Mouse (Mus musculus): Measurements from ENCODE around the gene Col25a1. TPM values are rescaled to one million over a fixed set of nuclear protein-coding genes. Genes with fewer than 3 reads are reported as not detected.

The Col25a1 gene
- total RNA-seq, 4 experiments from 2014 or later = 37.6 to 43.3 (median 39.9) TPM

DNA sequence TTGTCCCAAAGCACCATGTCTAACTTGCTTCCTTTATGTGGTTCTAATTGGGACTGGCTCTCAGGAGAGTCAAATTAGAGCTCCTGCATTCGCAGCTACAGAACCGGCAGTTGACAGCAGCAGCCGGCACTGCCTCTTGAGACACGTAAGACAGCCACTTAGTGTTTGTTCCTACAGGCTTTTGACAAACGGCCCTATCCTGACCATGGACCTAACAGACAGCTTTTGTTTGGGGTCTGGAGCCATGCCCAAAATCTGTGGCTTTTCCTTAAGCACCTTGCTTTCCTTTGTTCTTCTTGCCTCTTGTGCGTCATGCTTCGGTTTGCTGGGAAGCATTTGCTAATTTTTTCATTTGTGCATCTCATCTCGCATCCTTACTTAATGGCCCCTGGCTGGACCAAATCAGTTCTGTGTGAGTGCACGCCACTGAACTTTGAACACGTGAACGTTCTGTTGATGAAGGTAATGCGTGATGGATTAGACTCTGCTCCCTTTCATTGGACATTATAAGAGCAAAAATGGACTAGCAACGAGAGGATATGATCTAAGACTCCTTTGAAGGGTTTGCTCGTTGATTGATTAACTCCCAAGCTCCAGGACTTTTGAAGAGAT, 179.5 kb downstream of the Col25a1 start:
- DNase-seq (ENCODE audit: low spot score in 2 of 2) = no peak

DNA sequence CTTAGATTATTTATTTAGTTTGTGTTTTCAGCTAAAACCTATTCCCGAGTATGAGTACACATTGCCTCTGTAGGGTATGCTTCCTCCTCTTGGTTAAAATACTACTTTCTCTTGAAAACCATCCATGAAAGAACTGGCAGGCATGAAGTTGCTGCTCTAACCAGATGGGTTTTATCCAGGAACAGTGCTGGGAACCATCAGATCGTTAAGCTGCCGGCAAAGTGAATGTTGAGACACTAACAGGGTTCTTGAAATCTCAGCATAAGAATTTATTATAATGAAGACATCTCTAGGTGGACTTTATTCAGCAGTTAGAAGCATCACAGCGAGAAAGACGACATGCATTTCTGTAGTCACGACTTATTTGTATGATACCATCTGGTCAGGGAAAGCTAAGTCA, 181.9 kb downstream of the Col25a1 start:
- DNase-seq (ENCODE audit: low spot score in 2 of 2) = no peak

DNA sequence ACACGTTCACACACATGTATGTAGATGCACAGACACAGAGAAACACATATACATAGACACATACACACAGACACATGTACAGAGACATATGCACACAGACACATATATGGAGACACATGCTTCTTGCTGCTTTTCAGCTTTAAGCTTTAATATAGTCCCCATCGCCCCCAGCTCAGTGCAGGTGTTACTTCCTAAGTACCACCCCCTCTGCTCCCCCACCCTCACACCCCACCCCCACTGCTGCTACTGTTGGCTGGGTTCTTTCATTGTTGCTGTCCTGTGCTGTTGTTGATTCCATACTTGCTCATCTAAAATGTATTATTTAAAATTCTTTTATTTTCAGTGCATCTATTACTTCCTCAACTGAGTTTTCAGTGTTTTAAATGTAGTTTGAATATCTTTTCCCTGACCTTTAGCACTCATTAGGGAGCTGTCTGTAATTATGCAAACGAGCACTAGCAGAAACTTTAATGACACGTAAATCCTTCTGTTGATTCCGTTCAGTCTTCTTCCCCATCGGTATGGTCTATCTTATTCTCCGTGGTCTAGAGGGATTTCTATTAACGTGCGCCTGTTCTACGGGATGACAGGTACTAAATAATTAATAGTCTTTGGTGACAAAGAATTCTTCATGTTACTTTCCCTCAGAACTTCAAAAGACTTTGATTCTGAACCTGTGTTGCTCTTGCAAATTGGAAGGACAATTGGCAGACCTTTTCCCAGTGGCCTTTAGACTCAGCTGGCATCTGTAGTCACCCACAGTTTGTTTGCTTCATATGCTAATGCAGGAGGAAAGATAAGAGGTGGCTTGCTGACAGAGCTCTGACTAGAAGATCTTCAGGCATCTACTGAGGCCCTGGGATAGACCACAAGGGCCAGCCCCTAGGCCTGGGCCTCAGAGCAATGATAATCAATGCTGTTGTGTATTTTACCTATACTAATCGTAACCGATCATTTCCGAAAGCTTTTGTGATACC, 196.0 kb downstream of the Col25a1 start:
- DNase-seq (ENCODE audit: low spot score in 2 of 2) = no peak

DNA sequence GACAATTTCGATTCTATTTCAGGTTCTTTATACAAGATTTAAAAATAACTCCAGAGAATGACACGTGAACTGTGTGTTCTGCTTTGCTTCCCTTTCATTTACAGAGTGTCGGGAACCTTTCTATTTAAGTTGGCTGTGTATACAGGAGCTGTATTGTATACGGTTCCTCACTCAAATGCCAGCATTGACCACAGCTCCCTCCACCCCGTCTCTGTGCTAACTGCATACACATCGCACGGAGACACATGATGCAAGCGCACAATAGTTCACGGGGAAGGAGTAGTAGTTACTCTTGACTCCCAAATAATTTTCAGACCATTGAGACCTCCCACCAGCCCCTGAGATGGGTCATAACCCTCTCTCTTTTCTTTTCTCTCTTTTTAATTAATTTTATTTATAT, 197.6 kb downstream of the Col25a1 start:
- DNase-seq (ENCODE audit: low spot score in 2 of 2) = no peak

DNA sequence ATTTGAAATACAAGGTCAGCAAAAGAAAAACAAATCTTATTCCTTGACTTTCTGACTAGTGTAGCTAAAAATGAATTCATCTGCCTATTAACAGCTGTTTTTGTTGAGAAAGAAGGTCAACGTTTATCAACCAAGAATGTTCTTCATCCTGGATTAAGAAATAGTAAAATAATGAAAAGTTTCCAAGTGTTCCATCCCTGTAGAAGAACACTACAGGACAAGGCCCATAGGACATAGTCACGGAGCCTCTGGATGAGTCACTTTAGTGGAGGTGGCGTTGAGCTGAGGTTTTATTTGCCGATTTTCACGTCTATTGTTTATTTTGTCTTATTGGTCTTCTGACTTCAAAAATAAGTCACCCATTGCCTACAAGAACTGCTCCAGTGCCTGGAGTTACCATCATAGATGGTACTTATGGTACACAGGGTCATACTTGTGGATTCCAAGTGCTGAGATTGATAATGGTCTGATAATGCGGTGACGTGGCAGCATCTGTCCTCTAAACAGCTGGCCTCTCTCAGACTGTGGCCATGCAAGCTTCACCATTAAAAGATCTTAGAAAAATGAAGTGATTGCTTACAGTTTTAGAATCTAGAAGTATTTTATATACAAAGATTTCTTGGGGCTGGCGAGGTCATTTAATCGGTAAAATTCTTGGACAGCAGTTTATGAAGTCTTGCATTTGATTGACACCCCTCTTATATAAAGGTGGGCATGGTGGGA, 198.7 kb downstream of the Col25a1 start:
- DNase-seq (ENCODE audit: low spot score in 2 of 2) = no peak

DNA sequence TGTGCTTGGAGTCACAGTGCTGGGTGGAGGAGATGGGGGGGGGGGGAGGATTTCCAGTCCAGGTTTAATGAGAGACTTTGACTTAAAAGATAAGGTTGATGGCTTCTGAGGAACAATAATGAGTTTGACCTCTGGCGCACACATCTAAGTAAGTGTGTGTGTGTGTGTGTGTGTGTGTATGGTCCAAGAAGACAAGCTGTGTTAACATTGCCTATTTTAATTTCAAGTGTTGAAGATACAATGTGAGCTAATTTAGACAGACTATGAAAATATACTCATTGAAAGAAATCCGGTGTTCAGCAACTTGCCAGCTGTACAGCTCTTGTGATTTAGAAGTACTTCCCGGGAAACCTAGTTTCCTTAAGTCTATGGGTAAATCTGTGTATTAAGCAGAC, 199.3 kb downstream of the Col25a1 start:
- no peak for DNase-seq (ENCODE audit: low spot score in 2 of 2)

DNA sequence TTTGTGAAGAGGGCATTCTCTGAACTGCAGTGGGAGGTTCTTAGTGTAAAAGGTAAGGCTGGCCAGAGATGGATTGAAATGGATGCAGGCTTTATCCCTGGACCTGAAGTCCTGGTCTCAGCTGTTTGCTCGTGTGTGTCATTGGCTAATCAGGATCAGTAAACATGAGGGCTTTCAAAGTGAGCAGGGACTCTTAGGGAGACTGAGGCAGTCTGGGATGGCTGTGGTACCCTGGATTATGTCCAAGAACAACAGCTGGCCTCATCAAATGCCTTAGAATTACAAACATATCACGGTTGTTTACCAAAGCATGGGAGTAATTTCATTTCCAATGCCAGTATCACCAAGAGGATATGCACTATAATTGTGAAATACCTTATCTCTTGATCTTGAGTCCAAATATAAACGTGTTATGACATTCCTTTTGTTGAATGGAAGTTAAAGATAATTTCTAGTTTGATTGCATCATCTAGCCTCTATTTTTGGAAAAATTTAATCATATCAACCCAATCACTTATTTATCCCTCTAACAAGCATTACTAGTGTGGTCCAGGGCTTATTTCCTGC, 201.1 kb downstream of the Col25a1 start:
- no peak for DNase-seq (ENCODE audit: low spot score in 2 of 2)

DNA sequence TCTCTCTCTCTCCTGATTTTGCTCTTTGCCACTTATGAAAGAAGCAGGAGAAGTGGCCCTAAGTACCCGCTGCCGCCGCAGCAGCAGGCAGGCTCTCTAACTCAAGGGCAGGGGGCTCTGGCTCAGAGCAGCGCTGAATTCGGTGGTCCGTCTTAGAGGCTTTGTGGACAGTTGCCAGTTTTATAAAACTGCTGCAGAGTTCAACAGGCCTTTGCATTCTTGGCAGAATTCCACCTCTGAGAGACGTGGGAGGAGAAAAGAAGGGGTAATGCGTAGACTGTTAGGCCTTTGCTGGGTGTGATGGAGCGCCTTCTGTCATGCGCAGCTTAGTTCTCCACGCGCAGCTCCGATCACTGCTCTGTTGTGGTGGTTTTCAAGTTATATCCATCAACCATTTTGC, 206.6 kb downstream of the Col25a1 start:
- no peak for DNase-seq (ENCODE audit: low spot score in 2 of 2)

DNA sequence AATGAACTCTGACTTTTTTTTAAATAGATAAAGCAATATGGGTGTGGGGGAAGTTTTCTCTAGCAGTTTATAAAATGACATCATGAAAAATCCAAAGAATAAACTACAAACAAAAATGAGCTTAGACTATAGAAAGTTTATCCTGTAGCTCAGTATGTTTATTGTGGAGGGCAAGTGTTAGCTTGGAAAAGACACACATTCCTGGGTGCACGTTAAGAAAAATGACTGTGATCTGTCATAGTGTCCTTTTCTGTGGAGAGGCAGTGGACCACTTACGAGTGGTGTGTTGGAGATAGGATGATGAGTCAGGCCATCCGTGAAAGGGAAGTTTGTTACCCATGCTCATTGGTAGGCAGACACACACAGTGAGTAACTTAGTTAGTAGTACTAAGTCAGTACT, 207.1 kb downstream of the Col25a1 start:
- no peak for DNase-seq (ENCODE audit: low spot score in 2 of 2)

DNA sequence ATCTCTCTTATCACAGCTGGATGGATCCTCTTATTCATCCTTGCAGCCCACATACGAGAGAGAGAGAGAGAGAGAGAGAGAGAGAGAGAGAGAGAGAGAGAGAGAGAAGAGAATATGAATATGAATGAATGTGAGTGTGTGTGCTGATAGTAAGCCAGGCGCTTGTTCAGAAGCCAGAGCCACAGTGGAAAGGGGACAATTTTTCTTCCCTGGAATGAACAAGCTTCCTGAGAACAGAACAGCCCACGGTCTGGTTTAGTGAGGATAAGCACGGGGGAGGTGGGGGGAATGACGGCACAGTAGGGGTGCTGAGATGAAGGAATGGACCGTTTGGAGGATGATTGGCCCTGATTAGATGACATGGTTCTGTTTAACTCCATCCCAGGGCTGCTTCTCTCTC, 218.9 kb downstream of the Col25a1 start:
- no peak for DNase-seq (ENCODE audit: low spot score in 2 of 2)

DNA sequence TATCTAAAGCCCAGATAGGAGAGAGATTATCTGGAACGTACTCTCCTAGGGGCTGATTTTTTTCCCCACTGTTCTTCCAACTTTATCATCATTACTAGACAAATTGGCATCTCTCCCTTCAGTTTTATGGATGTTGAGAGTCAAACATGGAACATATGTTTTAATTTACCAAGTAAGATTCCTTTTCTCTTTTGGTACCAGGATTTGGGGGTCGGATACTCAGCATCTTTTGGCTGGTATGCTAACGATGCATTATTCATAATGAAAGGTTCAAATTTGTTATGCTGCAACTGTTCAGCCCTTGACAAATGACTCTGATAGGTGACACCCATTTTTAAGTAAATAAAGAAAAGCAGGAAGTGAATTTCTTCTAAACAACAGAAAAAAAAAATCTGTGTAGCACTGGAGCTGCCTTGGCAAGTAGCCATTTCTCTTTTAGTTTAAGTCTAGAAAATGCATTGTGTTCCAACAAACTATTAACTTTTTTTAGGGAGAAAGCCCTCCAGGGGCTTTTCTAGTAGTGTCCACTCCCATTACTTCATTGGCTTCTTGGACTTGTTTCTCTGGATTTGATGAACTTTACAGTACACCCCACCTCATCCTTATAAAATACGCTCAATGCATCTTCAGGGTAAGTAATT, 223.2 kb downstream of the Col25a1 start:
- DNase-seq (ENCODE audit: low spot score in 2 of 2) = no peak

DNA sequence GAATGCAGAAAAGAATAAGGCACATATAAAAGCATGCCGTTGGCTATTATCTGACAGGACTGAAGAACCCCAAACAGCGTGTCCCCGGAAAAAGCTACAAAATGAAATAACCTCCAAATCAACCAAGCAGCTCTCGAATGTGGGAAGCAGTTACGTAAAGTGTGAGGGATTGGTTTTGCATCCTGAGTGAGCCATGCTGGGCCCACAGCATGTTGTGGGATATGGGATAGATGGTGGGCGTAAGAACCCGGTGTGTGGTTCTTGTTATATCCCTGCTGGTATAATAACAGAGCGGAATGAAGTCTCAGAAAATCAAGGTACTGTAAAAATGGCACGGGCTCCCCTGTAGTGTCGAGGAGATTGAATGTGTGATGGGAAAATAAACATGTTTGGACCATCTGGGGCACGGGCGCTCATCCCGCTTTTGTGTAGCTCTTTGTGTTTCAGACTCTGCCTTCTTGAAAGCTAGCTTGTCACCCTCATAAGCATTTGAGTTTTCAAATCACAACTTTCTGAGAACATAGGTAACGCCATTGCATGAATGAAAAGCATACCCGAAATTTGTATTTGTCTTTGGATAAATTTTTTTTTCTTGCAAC, 225.4 kb downstream of the Col25a1 start:
- no peak for DNase-seq (ENCODE audit: low spot score in 2 of 2)

DNA sequence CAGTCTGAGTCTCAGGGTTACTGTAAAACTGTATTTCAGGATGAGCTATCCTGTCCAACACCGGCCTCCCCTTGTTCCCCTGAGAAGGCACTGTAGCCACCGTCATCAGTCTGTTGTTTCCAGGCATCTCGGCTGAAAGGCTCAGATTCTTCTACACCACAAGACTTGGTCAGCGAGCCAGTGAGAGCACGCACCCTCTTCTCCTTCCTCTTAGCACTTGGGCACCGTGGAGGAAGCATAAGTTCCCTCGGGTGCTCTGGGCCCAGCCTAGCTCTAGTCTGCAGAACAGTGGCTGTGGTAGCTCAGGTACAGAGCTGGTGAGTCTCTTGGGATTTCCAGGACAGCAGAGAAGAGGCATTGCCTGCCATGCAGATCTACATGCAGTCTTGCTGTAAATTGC, 229.5 kb downstream of the Col25a1 start:
- DNase-seq (ENCODE audit: low spot score in 2 of 2) = no peak

DNA sequence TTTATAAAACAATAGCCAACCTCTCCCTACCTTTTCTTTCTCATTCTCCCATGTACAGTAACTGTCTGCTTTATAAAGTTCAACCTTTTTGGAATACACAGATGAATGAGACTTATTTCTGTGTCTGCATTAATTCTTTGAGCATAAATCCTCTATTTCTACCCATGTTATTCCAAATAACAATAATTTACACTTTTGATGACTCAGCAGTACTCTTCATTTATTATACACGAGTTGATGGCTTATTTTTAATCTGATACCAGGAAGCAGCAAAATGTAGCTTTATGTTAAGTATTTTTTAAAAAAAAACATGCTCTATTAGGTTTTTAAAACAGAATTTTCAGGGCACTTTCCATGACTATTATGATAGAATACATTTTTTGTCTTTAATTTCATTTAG, 230.6 kb downstream of the Col25a1 start:
- DNase-seq (ENCODE audit: low spot score in 2 of 2) = no peak

DNA sequence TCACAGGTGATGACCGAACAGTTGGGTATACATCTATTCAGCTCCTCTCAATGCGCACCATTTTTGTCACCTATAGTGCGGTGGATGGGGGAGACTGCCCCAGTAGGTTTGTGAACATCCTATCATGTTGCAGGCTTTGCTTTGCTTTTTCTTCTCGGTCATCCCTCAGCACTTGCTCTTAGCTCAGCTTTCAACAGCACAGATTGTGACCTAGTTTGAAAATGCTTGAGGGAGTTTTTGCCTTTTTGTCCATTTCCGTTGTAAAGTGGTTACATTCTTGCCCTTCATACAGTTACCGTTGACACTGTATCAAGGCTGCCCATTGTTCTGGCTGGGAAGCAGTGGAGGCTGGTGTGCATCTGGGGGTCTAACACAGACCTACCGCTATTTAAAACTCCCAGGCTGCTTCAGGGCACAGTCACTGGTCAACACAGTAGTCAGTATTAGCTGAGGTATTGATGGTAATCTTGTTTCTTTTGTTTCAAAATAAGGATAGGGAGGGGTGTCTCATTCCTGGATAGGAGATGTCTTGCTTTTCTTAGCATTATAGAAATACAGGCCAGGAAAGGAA, 231.6 kb downstream of the Col25a1 start:
- no peak for DNase-seq (ENCODE audit: low spot score in 2 of 2)

DNA sequence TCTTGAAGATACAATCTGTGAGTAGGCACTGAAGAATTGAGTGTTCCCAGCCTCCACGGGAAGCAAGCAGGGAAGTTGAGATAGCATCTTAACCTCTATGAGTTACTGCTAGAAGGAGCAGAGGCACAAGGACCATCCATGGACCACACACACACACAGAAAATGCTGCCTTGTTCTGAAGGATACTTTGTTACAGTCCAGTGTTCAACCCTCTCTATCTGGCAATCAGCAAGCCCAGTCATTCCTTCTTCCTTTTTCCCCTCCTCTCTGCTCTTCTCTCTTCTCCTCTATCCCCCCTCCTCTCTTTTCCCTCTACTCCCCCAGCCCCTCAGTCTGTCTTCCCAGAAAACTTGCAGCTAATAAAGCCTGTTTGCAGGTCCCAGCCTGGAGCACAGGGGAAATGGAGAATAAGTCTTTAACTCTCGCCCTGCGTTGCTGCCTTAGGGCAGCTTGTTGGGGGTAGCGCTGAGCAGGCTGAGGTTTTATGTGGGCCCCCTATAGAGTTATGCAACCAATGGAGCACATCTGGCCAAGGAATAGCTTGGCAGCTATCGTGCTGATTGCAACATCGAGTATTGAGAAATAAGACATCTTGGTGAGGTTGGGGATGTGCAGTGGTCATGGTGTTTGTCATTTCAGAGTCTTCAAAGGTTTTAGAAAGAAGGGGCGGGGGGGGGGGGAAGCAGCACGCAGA, 235.8 kb downstream of the Col25a1 start:
- DNase-seq (ENCODE audit: low spot score in 2 of 2) = no peak

DNA sequence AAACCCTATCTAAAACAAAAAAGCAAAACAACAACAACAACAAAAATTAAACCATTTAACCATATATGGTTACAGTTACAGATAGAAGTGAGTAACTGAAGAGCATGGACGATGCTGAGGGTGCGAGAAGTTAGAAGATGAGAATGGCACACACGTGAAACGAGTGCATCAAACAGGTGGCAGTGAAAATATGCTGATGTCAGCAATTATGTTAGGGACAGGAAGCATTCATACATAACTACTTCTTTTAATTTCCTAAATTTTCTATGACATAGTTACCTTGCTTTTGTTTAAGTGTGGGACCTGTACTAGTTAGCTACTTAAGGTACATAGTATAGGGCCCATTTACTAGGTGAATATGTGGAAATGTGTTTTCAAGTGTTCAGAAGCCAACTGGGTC, 237.1 kb downstream of the Col25a1 start:
- DNase-seq (ENCODE audit: low spot score in 2 of 2) = no peak

DNA sequence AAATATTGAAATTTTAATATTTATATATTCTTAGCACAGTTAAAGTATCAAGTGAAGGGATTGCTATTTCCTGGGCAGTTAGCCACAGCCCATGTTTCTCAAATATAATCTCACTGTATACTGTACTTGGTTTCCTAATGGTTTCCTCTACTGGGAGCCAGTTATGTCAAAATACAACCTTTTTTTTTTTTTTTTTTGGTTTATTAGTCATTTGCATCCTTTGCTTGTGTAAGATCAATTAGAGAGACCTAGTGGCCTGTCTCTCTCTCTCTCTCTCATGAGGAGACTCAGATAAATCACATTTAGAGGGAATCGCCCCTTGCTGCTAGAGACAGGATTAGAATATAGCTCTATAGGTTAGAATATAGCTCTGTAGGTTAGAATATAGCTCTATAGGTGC, 237.8 kb downstream of the Col25a1 start:
- DNase-seq (ENCODE audit: low spot score in 2 of 2) = no peak

DNA sequence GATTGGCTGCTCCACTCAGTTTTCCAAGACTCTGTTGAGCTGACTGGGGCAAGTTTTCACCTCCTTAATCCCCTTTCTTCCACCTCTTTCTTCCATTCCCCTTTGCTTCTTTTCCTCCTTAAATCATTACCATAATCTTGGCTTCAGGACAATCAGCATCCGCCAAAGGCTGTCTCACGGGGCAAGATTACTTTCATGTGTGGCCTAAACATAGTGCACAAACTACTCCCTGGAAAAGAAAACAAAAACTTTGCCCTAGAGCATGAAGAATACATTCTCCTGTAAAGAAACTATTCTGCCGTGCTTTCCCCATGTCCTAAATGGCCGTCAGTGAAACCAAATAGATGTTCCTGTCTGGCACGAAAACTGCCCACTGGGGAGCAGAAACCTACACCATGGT, 238.9 kb downstream of the Col25a1 start:
- no peak for DNase-seq (ENCODE audit: low spot score in 2 of 2)

DNA sequence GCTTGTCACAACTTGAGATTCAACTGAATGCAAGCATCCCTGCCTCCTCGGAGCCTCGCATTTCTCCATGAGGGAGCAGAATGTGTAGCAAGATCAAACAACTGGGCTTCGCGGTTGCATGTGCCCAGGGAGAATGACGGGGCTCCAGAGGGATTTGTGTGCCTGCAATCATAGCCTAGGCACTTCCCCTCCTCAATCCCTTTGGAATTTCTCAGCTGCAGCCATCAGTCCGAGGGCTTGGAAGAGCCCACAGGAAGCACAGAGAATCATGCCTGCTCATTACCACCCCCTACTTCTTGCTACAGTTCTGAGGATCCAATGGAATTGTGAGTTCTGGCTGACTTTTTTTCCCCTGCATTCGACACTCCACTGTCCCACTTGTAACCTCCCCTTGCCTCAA, 241.8 kb downstream of the Col25a1 start:
- DNase-seq (ENCODE audit: low spot score in 2 of 2) = no peak
